Mouse (Mus musculus): ENCODE data around the gene Elmo3. TPM values are rescaled to one million over a fixed set of nuclear protein-coding genes. Genes with fewer than 3 reads are reported as not detected.

Elmo3 gene
- polyA plus RNA-seq, 1 experiment from 2014 or later, result 23.0 TPM

DNA sequence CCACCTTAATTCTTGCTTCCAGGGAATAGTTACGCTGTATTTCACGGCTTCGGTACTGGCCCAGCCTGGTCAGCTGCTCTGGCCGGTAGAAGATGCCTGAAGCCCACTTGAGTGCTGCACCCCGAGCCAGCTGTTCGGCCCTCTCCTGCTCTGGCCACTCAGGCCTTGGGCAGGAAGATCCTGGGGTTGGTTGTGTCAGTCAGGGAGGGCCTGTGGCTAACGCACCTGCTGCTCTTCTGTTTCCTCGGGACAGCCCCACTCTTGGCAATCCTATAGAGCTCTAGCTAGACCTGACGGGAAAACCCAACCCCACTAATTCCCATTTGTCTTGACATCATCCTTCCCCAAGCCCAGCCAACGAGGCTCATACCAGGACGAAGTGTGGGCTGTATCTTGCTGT, 10.1 kb upstream of the Elmo3 start:
- DNase-seq (ENCODE audit: low spot score) (no peak), ATAC-seq (no peak)
- TF ChIP-seq CTCF (IDR thresholded peaks at IDR 0.05), result no peak
- H3K27ac ChIP-seq (ENCODE audit: low read length), result peak overlapping the region; percentile 57
- 0 out of 2 replicates have a peak, but pooled peaks cover 5% of the 10 kb centered on the region for H3K36me3 ChIP-seq (ENCODE audit: insufficient read depth, low read length)
- peaks cover 13% of the 10 kb centered on the region for H3K4me1 ChIP-seq (ENCODE audit: insufficient read depth, low read depth, low read length)
- WGBS, result 49% methylated on average over 11 of the region's 11 CpGs
- no peaks in the 10 kb centered on the region for H3K9me3 ChIP-seq (ENCODE audit: low read length)
- H3K4me3 ChIP-seq (ENCODE audit: low read depth, low read length), result peak overlapping the region; percentile 29
- H3K4me2 ChIP-seq (replicated peaks; ENCODE audit: low read depth, low read length), result peak overlapping the region; percentile 51
- H3K27me3 ChIP-seq (replicated peaks; ENCODE audit: insufficient read depth, low read length), result 0 out of 2 replicates have a peak, but pooled peaks cover 2% of the 10 kb centered on the region
- H3K9ac ChIP-seq (replicated peaks; ENCODE audit: low read depth), result no peak overlapping the region

GRCm38 (mm10) chr8:105295895-105296573, 9.4 kb upstream of the Elmo3 start, which contains the start of gene Exoc3l:
TSS of gene Exoc3l (minus strand) at chr8:105296101.
- DNase-seq (ENCODE audit: low spot score) (peak; percentile 47), ATAC-seq (peak; percentile 17; the same call in 1 of the 2 replicates)
- TF ChIP-seq CTCF (IDR thresholded peaks at IDR 0.05) (no peak), EP300 (IDR thresholded peaks at IDR 0.05) (peak; percentile 70)
- no peak within 1 kb of the TSS for H3K9ac ChIP-seq (replicated peaks; ENCODE audit: low read depth)
- H3K9me3 ChIP-seq (ENCODE audit: low read length), result no peaks in the 10 kb centered on the region
- H3K4me2 ChIP-seq (replicated peaks; ENCODE audit: low read depth, low read length), result peak within 1 kb of the TSS; percentile 81
- H3K4me1 ChIP-seq (ENCODE audit: insufficient read depth, low read depth, low read length), result peaks cover 9% of the 10 kb centered on the region; the same call in 1 of the 2 replicates
- H3K4me3 ChIP-seq (ENCODE audit: low read depth, low read length), result peak within 1 kb of the TSS; percentile 93
- peaks cover 9% of the 10 kb centered on the region; the same call in 1 of the 2 replicates for H3K36me3 ChIP-seq (ENCODE audit: insufficient read depth, low read length)
- WGBS, result 33% methylated on average over 11 of the region's 11 CpGs
- no peaks in the 10 kb centered on the region for H3K27me3 ChIP-seq (replicated peaks; ENCODE audit: insufficient read depth, low read length)
- peak within 1 kb of the TSS; percentile 74 for H3K27ac ChIP-seq (ENCODE audit: low read length)

- peak; percentile 96 for DNase-seq (ENCODE audit: low spot score)
- Histone ChIP-seq H3K4me1 (ENCODE audit: insufficient read depth, low read depth, low read length) (peaks cover 9% of the 10 kb centered on the region; the same call in 1 of the 2 replicates), H3K4me3 (ENCODE audit: low read depth, low read length) (peak within 1 kb of the TSS; percentile 93), H3K9me3 (ENCODE audit: low read length) (no peaks in the 10 kb centered on the region), H3K27ac (ENCODE audit: low read length) (peak within 1 kb of the TSS; percentile 85), H3K27me3 (replicated peaks; ENCODE audit: insufficient read depth, low read length) (no peaks in the 10 kb centered on the region), H3K4me2 (replicated peaks; ENCODE audit: low read depth, low read length) (peak within 1 kb of the TSS; percentile 81), H3K9ac (replicated peaks; ENCODE audit: low read depth) (peak within 1 kb of the TSS; percentile 92), H3K36me3 (ENCODE audit: insufficient read depth, low read length) (peaks cover 17% of the 10 kb centered on the region)
- ATAC-seq, result peak; percentile 93
- 0 out of 2 replicates have a peak, but pooled peaks have one; percentile 1 for TF ChIP-seq CTCF (IDR thresholded peaks at IDR 0.05)
- peak; percentile 25; the same call in 1 of the 2 replicates for TF ChIP-seq EP300 (IDR thresholded peaks at IDR 0.05)
- WGBS, result under 1% methylated on average over 55 of the region's 58 CpGs
These were observed 7.7 kb upstream of the Elmo3 start, which contains the start of gene E2f4 for GRCm38 (mm10) chr8:105297511-105298192. TSS of gene E2f4 (plus strand) at chr8:105297663.

DNA sequence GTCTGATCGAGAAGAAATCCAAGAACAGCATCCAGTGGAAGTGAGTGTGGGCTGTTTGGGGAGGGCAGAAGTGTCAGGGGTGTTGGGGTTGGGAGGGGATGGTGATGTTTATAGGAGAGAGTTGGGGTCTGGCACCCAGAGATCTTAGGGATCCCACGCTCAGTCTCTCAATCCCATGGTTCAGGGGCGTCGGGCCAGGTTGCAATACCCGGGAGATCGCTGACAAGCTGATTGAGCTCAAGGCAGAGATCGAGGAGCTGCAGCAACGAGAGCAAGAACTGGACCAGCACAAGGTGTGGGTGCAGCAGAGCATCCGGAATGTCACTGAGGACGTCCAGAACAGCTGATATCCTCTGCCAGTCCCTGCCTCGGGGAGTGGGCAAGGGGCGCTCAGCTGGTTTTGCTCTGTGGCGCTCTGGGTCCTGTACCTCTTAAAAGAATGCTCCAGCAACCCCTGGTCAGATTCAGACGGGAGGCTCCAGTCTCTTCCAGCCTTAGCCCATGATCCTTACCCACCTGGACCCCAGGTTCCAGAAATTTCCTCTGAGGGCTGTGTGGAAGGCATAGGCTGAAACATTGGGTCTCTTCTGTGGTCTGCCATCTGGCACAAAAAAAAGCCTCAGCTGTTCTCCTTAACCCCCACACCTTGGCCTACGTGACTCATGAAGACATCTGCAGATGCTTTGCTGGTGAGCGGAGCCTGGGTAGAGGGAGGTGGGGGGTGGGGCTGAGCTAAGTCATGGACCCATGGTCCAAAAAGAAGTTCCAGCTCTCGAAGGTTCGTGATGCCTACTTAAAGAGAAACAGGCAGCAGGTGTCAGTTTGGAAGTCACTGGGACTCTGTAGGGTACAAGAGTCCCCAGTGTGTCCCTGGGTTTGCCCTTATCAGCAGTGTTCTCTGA, 6.8 kb upstream of the Elmo3 start:
- ATAC-seq (no peak), DNase-seq (ENCODE audit: low spot score) (no peak)
- peaks cover 9% of the 10 kb centered on the region; the same call in 1 of the 2 replicates for H3K4me1 ChIP-seq (ENCODE audit: insufficient read depth, low read depth, low read length)
- TF ChIP-seq CTCF (IDR thresholded peaks at IDR 0.05), result no peak
- TF ChIP-seq EP300 (IDR thresholded peaks at IDR 0.05), result no peak
- H3K4me2 ChIP-seq (replicated peaks; ENCODE audit: low read depth, low read length), result peak overlapping the region; percentile 81
- H3K36me3 ChIP-seq (ENCODE audit: insufficient read depth, low read length), result peaks cover 19% of the 10 kb centered on the region
- 44% methylated on average over 18 of the region's 18 CpGs for WGBS
- H3K4me3 ChIP-seq (ENCODE audit: low read depth, low read length), result peak overlapping the region; percentile 93
- no peaks in the 10 kb centered on the region for H3K27me3 ChIP-seq (replicated peaks; ENCODE audit: insufficient read depth, low read length)
- H3K9ac ChIP-seq (replicated peaks; ENCODE audit: low read depth), result peak overlapping the region; percentile 92
- H3K9me3 ChIP-seq (ENCODE audit: low read length), result no peaks in the 10 kb centered on the region
- peak overlapping the region; percentile 85; the same call in 1 of the 2 replicates for H3K27ac ChIP-seq (ENCODE audit: low read length)

GRCm38 (mm10) chr8:105299962-105300361, 5.4 kb upstream of the Elmo3 start:
- no peaks in the 10 kb centered on the region for H3K9me3 ChIP-seq (ENCODE audit: low read length)
- DNase-seq (ENCODE audit: low spot score) (no peak), ATAC-seq (no peak)
- peaks cover 19% of the 10 kb centered on the region for H3K36me3 ChIP-seq (ENCODE audit: insufficient read depth, low read length)
- peaks cover 19% of the 10 kb centered on the region; the same call in 1 of the 2 replicates for H3K4me1 ChIP-seq (ENCODE audit: insufficient read depth, low read depth, low read length)
- H3K27me3 ChIP-seq (replicated peaks; ENCODE audit: insufficient read depth, low read length), result no peaks in the 10 kb centered on the region
- TF ChIP-seq EP300 (IDR thresholded peaks at IDR 0.05) (no peak), CTCF (IDR thresholded peaks at IDR 0.05) (no peak)
- WGBS, result 81% methylated on average over 8 of the region's 8 CpGs
- no peak overlapping the region for H3K9ac ChIP-seq (replicated peaks; ENCODE audit: low read depth)
- no peak overlapping the region for H3K4me3 ChIP-seq (ENCODE audit: low read depth, low read length)
- H3K27ac ChIP-seq (ENCODE audit: low read length), result no peak overlapping the region
- no peak overlapping the region for H3K4me2 ChIP-seq (replicated peaks; ENCODE audit: low read depth, low read length)
